Mouse (Mus musculus): ENCODE data around the gene Tia1. TPM values are rescaled to one million over a fixed set of nuclear protein-coding genes. Genes with fewer than 3 reads are reported as not detected.

The Tia1 gene
- polyA plus RNA-seq, 1 experiment = 28.8 TPM

- no peak overlapping the region for H3K27ac ChIP-seq (ENCODE audit: control insufficient read depth, insufficient read depth, low read depth, low read length, poor library complexity)
- H3K4me1 ChIP-seq (ENCODE audit: control insufficient read depth, insufficient read depth, low read length) = no peaks in the 10 kb centered on the region; the same call in 1 of the 2 replicates
- TF ChIP-seq POLR2A (IDR thresholded peaks at IDR 0.05; ENCODE audit: borderline replicate concordance, control insufficient read depth, low read depth, low read length) (no peak), CTCF (IDR thresholded peaks at IDR 0.05; ENCODE audit: control insufficient read depth, insufficient read depth, low read length) (no peak)
- WGBS = 70% methylated on average over 2 of the region's 2 CpGs
- H3K4me3 ChIP-seq (replicated peaks; ENCODE audit: control insufficient read depth, low read depth, low read length) = no peak overlapping the region
Measured at GRCm38 (mm10) chr6:86399995-86400394, 4.0 kb upstream of the Tia1 start.

GRCm38 (mm10) chr6:86400972-86401371, 3.0 kb upstream of the Tia1 start:
- Histone ChIP-seq H3K27ac (ENCODE audit: control insufficient read depth, insufficient read depth, low read depth, low read length, poor library complexity) (no peak overlapping the region), H3K4me1 (ENCODE audit: control insufficient read depth, insufficient read depth, low read length) (no peaks in the 10 kb centered on the region), H3K4me3 (replicated peaks; ENCODE audit: control insufficient read depth, low read depth, low read length) (no peak overlapping the region)
- no peak for TF ChIP-seq POLR2A (IDR thresholded peaks at IDR 0.05; ENCODE audit: borderline replicate concordance, control insufficient read depth, low read depth, low read length)
- peak; percentile 75 for TF ChIP-seq CTCF (IDR thresholded peaks at IDR 0.05; ENCODE audit: control insufficient read depth, insufficient read depth, low read length)
- WGBS = 4% methylated on average over 9 of the region's 9 CpGs

GRCm38 (mm10) chr6:86402681-86403607, 1.1 kb upstream of the Tia1 start:
- no peaks in the 10 kb centered on the region for H3K4me1 ChIP-seq (ENCODE audit: control insufficient read depth, insufficient read depth, low read length)
- H3K27ac ChIP-seq (ENCODE audit: control insufficient read depth, insufficient read depth, low read depth, low read length, poor library complexity) = no peak overlapping the region
- H3K4me3 ChIP-seq (replicated peaks; ENCODE audit: control insufficient read depth, low read depth, low read length) = peak overlapping the region; percentile 96
- no peak for TF ChIP-seq CTCF (IDR thresholded peaks at IDR 0.05; ENCODE audit: control insufficient read depth, insufficient read depth, low read length)
- no peak for TF ChIP-seq POLR2A (IDR thresholded peaks at IDR 0.05; ENCODE audit: borderline replicate concordance, control insufficient read depth, low read depth, low read length)
- 46% methylated on average over 12 of the region's 12 CpGs for WGBS

GRCm38 (mm10) chr6:86403728-86404099, 305 bp upstream of the Tia1 start:
- TF ChIP-seq CTCF (IDR thresholded peaks at IDR 0.05; ENCODE audit: control insufficient read depth, insufficient read depth, low read length) = no peak
- no peak for TF ChIP-seq POLR2A (IDR thresholded peaks at IDR 0.05; ENCODE audit: borderline replicate concordance, control insufficient read depth, low read depth, low read length)
- WGBS = under 1% methylated on average over 15 of the region's 15 CpGs
- Histone ChIP-seq H3K27ac (ENCODE audit: control insufficient read depth, insufficient read depth, low read depth, low read length, poor library complexity) (0 out of 2 replicates have a peak overlapping the region, but pooled peaks have one; percentile 99), H3K4me3 (replicated peaks; ENCODE audit: control insufficient read depth, low read depth, low read length) (peak overlapping the region; percentile 96), H3K4me1 (ENCODE audit: control insufficient read depth, insufficient read depth, low read length) (no peaks in the 10 kb centered on the region)

GRCm38 (mm10) chr6:86404996-86405395, 977 bp downstream of the Tia1 start:
- TF ChIP-seq POLR2A (IDR thresholded peaks at IDR 0.05; ENCODE audit: borderline replicate concordance, control insufficient read depth, low read depth, low read length) = no peak
- no peak for TF ChIP-seq CTCF (IDR thresholded peaks at IDR 0.05; ENCODE audit: control insufficient read depth, insufficient read depth, low read length)
- peak overlapping the region; percentile 38 for H3K4me3 ChIP-seq (replicated peaks; ENCODE audit: control insufficient read depth, low read depth, low read length)
- no peak overlapping the region for H3K27ac ChIP-seq (ENCODE audit: control insufficient read depth, insufficient read depth, low read depth, low read length, poor library complexity)
- under 1% methylated on average over 11 of the region's 11 CpGs for WGBS
- no peaks in the 10 kb centered on the region for H3K4me1 ChIP-seq (ENCODE audit: control insufficient read depth, insufficient read depth, low read length)

- no peak overlapping the region for H3K27ac ChIP-seq (ENCODE audit: control insufficient read depth, insufficient read depth, low read depth, low read length, poor library complexity)
- TF ChIP-seq CTCF (IDR thresholded peaks at IDR 0.05; ENCODE audit: control insufficient read depth, insufficient read depth, low read length) (no peak), POLR2A (IDR thresholded peaks at IDR 0.05; ENCODE audit: borderline replicate concordance, control insufficient read depth, low read depth, low read length) (no peak)
Measured at GRCm38 (mm10) chr6:86406306-86406705, 2.3 kb downstream of the Tia1 start.

GRCm38 (mm10) chr6:86418711-86419110, 14.7 kb downstream of the Tia1 start:
- H3K27ac ChIP-seq (ENCODE audit: control insufficient read depth, insufficient read depth, low read depth, low read length, poor library complexity) = no peak overlapping the region
- WGBS = 54% methylated on average over 6 of the region's 6 CpGs
- TF ChIP-seq CTCF (IDR thresholded peaks at IDR 0.05; ENCODE audit: control insufficient read depth, insufficient read depth, low read length) (no peak), POLR2A (IDR thresholded peaks at IDR 0.05; ENCODE audit: borderline replicate concordance, control insufficient read depth, low read depth, low read length) (no peak)
- no peak overlapping the region for H3K4me3 ChIP-seq (replicated peaks; ENCODE audit: control insufficient read depth, low read depth, low read length)
- H3K4me1 ChIP-seq (ENCODE audit: control insufficient read depth, insufficient read depth, low read length) = no peaks in the 10 kb centered on the region

More at GRCm38 (mm10) chr6:86406306-86406705, 2.3 kb downstream of the Tia1 start:
- Histone ChIP-seq H3K4me1 (ENCODE audit: control insufficient read depth, insufficient read depth, low read length) (no peaks in the 10 kb centered on the region), H3K4me3 (replicated peaks; ENCODE audit: control insufficient read depth, low read depth, low read length) (no peak overlapping the region)

GRCm38 (mm10) chr6:86419239-86419638, 15.2 kb downstream of the Tia1 start:
- TF ChIP-seq CTCF (IDR thresholded peaks at IDR 0.05; ENCODE audit: control insufficient read depth, insufficient read depth, low read length) (no peak), POLR2A (IDR thresholded peaks at IDR 0.05; ENCODE audit: borderline replicate concordance, control insufficient read depth, low read depth, low read length) (no peak)
- 67% methylated on average over 3 of the region's 3 CpGs for WGBS
- H3K27ac ChIP-seq (ENCODE audit: control insufficient read depth, insufficient read depth, low read depth, low read length, poor library complexity) = no peak overlapping the region
- H3K4me3 ChIP-seq (replicated peaks; ENCODE audit: control insufficient read depth, low read depth, low read length) = no peak overlapping the region
- H3K4me1 ChIP-seq (ENCODE audit: control insufficient read depth, insufficient read depth, low read length) = no peaks in the 10 kb centered on the region
